Mouse (Mus musculus) B cell, adult 2 months (primary cell): ENCODE results near the gene Wdr82.

Experiments
- DNase-seq, 2 experiments: peaks; one replicate each; pipeline ENCODE4 v3.0.0; 2022

Wdr82 gene

GRCm38 (mm10) chr9:106227790-106228429, 57.2 kb downstream of the Wdr82 start:
- DNase-seq = no peak

GRCm38 (mm10) chr9:106230051-106230733, 59.5 kb downstream of the Wdr82 start:
- DNase-seq = peak; percentile 74

- DNase-seq = peak in 1 of 2 experiments; percentile 44
These were observed 60.0 kb downstream of the Wdr82 start for GRCm38 (mm10) chr9:106230734-106231106.

GRCm38 (mm10) chr9:106231220-106231619, 60.5 kb downstream of the Wdr82 start:
- DNase-seq = no peak

- DNase-seq = no peak
These were observed 61.1 kb downstream of the Wdr82 start for GRCm38 (mm10) chr9:106231816-106232215.

GRCm38 (mm10) chr9:106232956-106233355, 62.2 kb downstream of the Wdr82 start:
- DNase-seq = no peak

- DNase-seq = no peak
These were observed 63.2 kb downstream of the Wdr82 start for GRCm38 (mm10) chr9:106233953-106234352.

GRCm38 (mm10) chr9:106235194-106235830, 64.6 kb downstream of the Wdr82 start:
- no peak for DNase-seq

GRCm38 (mm10) chr9:106236156-106236817, 65.6 kb downstream of the Wdr82 start:
- no peak for DNase-seq

GRCm38 (mm10) chr9:106236818-106237211, 66.1 kb downstream of the Wdr82 start:
- no peak for DNase-seq

- DNase-seq = no peak
These were observed 66.7 kb downstream of the Wdr82 start for GRCm38 (mm10) chr9:106237401-106237800.

- DNase-seq = no peak
These were observed 67.2 kb downstream of the Wdr82 start for GRCm38 (mm10) chr9:106237878-106238277.
